20 mouse cellular contexts compared by ENCODE assay signal in the genomic region with DNA sequence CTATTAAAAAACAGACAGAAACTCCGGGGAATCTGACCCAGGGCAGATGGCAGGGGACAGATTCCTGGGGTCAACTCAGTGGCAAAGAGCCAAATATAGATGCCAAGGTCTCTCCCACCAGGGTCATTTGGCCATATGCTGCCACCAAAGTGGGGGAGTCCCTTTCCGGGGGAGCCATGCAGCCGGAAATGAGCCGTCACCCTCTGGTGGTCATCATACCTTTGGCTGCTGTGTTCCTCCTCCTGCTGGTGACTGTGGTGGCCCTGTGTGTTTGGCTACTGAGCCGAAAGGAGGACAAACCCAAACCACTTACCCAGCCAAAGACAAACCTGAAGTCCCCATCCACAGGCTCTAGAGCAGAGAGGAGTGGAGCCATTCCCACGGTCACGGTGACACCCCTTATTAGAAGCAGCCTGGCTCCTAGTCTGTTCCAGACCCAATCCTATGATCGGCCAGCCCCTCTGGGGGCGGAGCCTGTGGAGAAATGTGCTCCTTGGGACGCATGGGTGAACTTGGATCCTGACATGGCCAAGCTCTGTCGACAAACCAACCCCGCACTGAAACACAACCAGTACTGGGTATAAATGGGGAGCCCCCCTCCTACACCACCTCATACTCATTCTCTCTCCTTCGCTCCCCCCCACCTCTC.
DNase-seq lines count a peak whose midpoint lies in the region; ATAC-seq and TF ChIP-seq lines count a peak whose summit lies in the region.
"Had no signal": no experiment of that assay in that cellular context is flagged by ENCODE, and none has a peak within 500 bp of the region (broad histone marks: within the 10 kb centered on the region; RNA-seq: fewer than 3 reads in every experiment).

No protein-coding gene starts in this region.

- no peak overlapping the region for H3K4me2 ChIP-seq in intestine, embryonic 14.5 days (ENCODE audit: low read length)
- H3K4me2 ChIP-seq in intestine, embryonic 16.5 days (ENCODE audit: low read depth, low read length): no peak overlapping the region
- H3K4me2 ChIP-seq: heart, embryonic 12.5 days had no signal

- H3K9me3 ChIP-seq in intestine, embryonic 14.5 days (ENCODE audit: control insufficient read depth, low read length): no peaks in the 10 kb centered on the region
- no peaks in the 10 kb centered on the region for H3K9me3 ChIP-seq in intestine, embryonic 16.5 days (ENCODE audit: control insufficient read depth, low read length)
- no peaks in the 10 kb centered on the region for H3K9me3 ChIP-seq in ES-E14 (ENCODE audit: control insufficient read depth, insufficient read depth, low read depth, low read length)

- TF ChIP-seq POLR2A in kidney, adult 2 months (IDR thresholded peaks at IDR 0.05; ENCODE audit: low read depth, low read length): no peak
- no peak for TF ChIP-seq POLR2A in lung, adult 2 months (IDR thresholded peaks at IDR 0.05; ENCODE audit: borderline replicate concordance, extremely low read depth, low read depth, low read length)

- no peak for ATAC-seq in intestine, embryonic 14.5 days (replicated peaks; ENCODE audit: low FRiP score, low TSS enrichment, low read depth)
- no peak for ATAC-seq in intestine, embryonic 16.5 days
- ATAC-seq: activated CD4-positive, CD25-positive, alpha-beta regulatory T cell, adult 4 months; CD4-positive, CD25-positive, alpha-beta regulatory T cell, adult 4 months; midbrain, embryonic 16.5 days had no signal

- H3K4me1 ChIP-seq in intestine, embryonic 14.5 days (replicated peaks; ENCODE audit: control insufficient read depth, insufficient read depth, low read length): no peaks in the 10 kb centered on the region
- H3K4me1 ChIP-seq in intestine, embryonic 16.5 days (ENCODE audit: control insufficient read depth, insufficient read depth, low read length): no peaks in the 10 kb centered on the region
- no peaks in the 10 kb centered on the region for H3K4me1 ChIP-seq in ES-E14 (ENCODE audit: control insufficient read depth in 2 of 2, insufficient read depth in 2 of 2, low read length in 2 of 2, poor library complexity in 1 of 2)
- no peaks in the 10 kb centered on the region; the same call in 1 of the 2 replicates for H3K4me1 ChIP-seq in kidney, adult 2 months (ENCODE audit: control insufficient read depth, insufficient read depth, low read length)
- H3K4me1 ChIP-seq in lung, adult 2 months (ENCODE audit: control insufficient read depth, insufficient read depth, low read length): peaks cover 4% of the 10 kb centered on the region; the same call in 1 of the 2 replicates

- no peak overlapping the region for H3K27ac ChIP-seq in intestine, embryonic 14.5 days (ENCODE audit: low read depth)
- no peak overlapping the region for H3K27ac ChIP-seq in intestine, embryonic 16.5 days (ENCODE audit: low read length)
- H3K27ac ChIP-seq in ES-E14 (ENCODE audit: insufficient read depth, low read depth, low read length, poor library complexity, severe bottlenecking): no peak overlapping the region
- H3K27ac ChIP-seq in kidney, adult 2 months (ENCODE audit: insufficient read depth, low read depth, low read length): peak overlapping the region; percentile 70
- H3K27ac ChIP-seq: liver, embryonic 14.5 days had no signal

- 81% methylated on average over 13 of the region's 13 CpGs for WGBS in intestine, embryonic 14.5 days
- WGBS in intestine, embryonic 16.5 days: 77% methylated on average over 13 of the region's 13 CpGs
- WGBS in kidney, adult 2 months: 52% methylated on average over 13 of the region's 13 CpGs
- WGBS in lung, adult 2 months: 74% methylated on average over 13 of the region's 13 CpGs

- no peak for TF ChIP-seq CTCF in kidney, adult 2 months (conservative IDR thresholded peaks at IDR 0.05; ENCODE audit: insufficient read depth, insufficient read length, low read depth, low read length)
- TF ChIP-seq CTCF in lung, adult 2 months (IDR thresholded peaks at IDR 0.05; ENCODE audit: insufficient read depth, low read length): no peak

- H3K4me3 ChIP-seq in intestine, embryonic 14.5 days (ENCODE audit: low read depth, low read length): no peak overlapping the region
- no peak overlapping the region for H3K4me3 ChIP-seq in intestine, embryonic 16.5 days (ENCODE audit: low read length)
- no peak overlapping the region for H3K4me3 ChIP-seq in ES-E14 (ENCODE audit: insufficient read depth in 1 of 2, low read depth in 1 of 2, low read length in 2 of 2, poor library complexity in 1 of 2, severe bottlenecking in 1 of 2)
- peak overlapping the region; percentile 29 for H3K4me3 ChIP-seq in kidney, adult 2 months (ENCODE audit: insufficient read depth, low read depth, low read length)
- H3K4me3 ChIP-seq in lung, adult 2 months (replicated peaks; ENCODE audit: extremely low read depth, low read depth, low read length): no peak overlapping the region
- H3K4me3 ChIP-seq: heart, embryonic 12.5 days had no signal

- in situ Hi-C loops in ES-E14 (cut with MboI; ENCODE audit: low sequenced_read_pairs in 2 of 2, unreplicated experiment in 2 of 2): no loop called here

- H3K36me3 ChIP-seq in intestine, embryonic 14.5 days (ENCODE audit: control insufficient read depth, insufficient read depth, low read length): 0 out of 2 replicates have a peak, but pooled peaks cover 4% of the 10 kb centered on the region
- H3K36me3 ChIP-seq in intestine, embryonic 16.5 days (ENCODE audit: control insufficient read depth, insufficient read depth, low read length): no peaks in the 10 kb centered on the region
- H3K36me3 ChIP-seq in ES-E14 (ENCODE audit: control insufficient read depth, insufficient read depth, low read length, poor library complexity, severe bottlenecking): no peaks in the 10 kb centered on the region
- H3K36me3 ChIP-seq in kidney, adult 2 months (ENCODE audit: control insufficient read depth, insufficient read depth, low read length): no peaks in the 10 kb centered on the region

- no peak overlapping the region for H3K9ac ChIP-seq in intestine, embryonic 14.5 days (ENCODE audit: low read length)
- no peak overlapping the region for H3K9ac ChIP-seq in intestine, embryonic 16.5 days (ENCODE audit: low read depth, low read length)
- no peak overlapping the region for H3K9ac ChIP-seq in ES-E14 (ENCODE audit: insufficient read depth, low read depth, low read length, poor library complexity, severe bottlenecking)
- H3K9ac ChIP-seq: heart, embryonic 12.5 days; liver, embryonic 14.5 days had no signal

- peak; percentile 44 for DNase-seq in intestine, embryonic 14.5 days (ENCODE audit: low spot score)
- DNase-seq in ES-E14 (ENCODE audit: low read depth, low spot score): peak; percentile 9
- DNase-seq in kidney, adult 2 months: peak; percentile 89
- DNase-seq in kidney, postnatal 25 days: peak; percentile 79 to 87
- no peak for DNase-seq in lung, adult 2 months
- no peak for DNase-seq in gastrocnemius, adult 18-20 months (ENCODE audit: low spot score)
- no peak for DNase-seq in cerebellum, adult 8-10 months
- DNase-seq: adrenal gland, postnatal 25 days; cerebellum, postnatal 36 days; gastrocnemius, postnatal 14 days; heart, postnatal 4 days; layer of hippocampus, adult 9-11 months; right cerebral cortex, postnatal 4 days; thymus, adult 2 months had no signal

- H3K27me3 ChIP-seq in intestine, embryonic 14.5 days (replicated peaks; ENCODE audit: control insufficient read depth, insufficient read depth, low read length): no peaks in the 10 kb centered on the region
- H3K27me3 ChIP-seq in intestine, embryonic 16.5 days (replicated peaks; ENCODE audit: control insufficient read depth, insufficient read depth, low read length): no peaks in the 10 kb centered on the region
- H3K27me3 ChIP-seq in kidney, adult 2 months (replicated peaks; ENCODE audit: control insufficient read depth, insufficient read depth, low read length): no peaks in the 10 kb centered on the region
- H3K27me3 ChIP-seq: heart, embryonic 12.5 days had no signal

TF ChIP-seq in ES-E14, 5 proteins besides CTCF, POLR2A, EP300 and RAD21:
- TF ChIP-seq ZC3H11A (IDR thresholded peaks at IDR 0.05; ENCODE audit: borderline replicate concordance, low read depth, low read length) (no peak), HCFC1 (IDR thresholded peaks at IDR 0.05; ENCODE audit: borderline replicate concordance, insufficient read depth, low read length) (no peak), MAFK (IDR thresholded peaks at IDR 0.05; ENCODE audit: insufficient read depth, low read depth, low read length) (no peak), ZNF384 (IDR thresholded peaks at IDR 0.05; ENCODE audit: low read depth, low read length) (no peak), CHD2 (IDR thresholded peaks at IDR 0.05; ENCODE audit: low read depth, low read length) (no peak)

Comparison
In these comparisons a context has a peak if more than half of its experiments do, and no peak if none do; other contexts are left out.
1. DNase-seq: peak in intestine, embryonic 14.5 days (single experiment), ES-E14 (single experiment), kidney, adult 2 months (single experiment) and kidney, postnatal 25 days (2 of 2); none in lung, adult 2 months (single experiment), gastrocnemius, adult 18-20 months (single experiment) and cerebellum, adult 8-10 months (single experiment).